Mouse (Mus musculus): ENCODE data around the gene Bmp7.

Bmp7 gene

DNA sequence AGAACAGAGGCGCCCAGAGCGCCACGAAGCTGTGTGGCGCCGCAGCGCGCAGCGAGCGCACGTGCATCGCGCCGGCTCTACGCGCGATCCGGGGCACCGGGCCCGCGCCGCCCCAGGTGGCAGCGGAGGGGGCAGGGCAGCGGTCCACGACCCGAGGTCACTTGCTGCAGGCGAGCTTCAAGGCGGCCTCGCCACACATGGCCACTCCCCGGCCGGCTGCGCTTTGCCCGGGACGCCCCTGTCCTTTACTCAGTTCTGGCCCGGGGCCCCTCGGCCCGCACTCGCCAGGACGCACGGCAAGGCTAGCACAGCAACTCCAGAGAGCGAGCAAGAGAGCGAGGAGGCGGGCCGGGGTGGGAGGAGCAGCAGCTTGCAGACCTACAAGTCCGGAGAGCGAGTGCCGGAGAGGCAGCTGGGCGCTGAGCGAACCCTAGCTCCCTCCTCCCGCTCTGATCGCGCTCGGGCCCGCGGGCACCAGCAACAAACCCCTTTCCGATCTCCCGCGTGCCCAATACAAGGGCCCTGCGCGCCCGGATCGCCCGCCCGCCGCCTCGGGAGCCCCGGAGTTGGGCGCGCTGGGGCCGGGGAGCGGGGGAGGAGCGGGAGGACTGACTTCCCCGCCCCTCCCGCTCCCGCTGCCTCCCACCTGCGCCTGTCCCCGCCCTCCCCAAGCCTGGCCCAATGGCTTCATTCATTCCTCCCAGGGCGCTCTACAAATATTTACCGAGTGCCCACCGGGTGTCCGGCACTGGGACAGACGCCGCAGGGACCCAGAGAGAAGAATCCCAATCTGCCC lies at the start of gene Bmp7:
Gene Bmp7 (minus strand): TSS at position 319 of the 796 bp plus-strand sequence.
- peak; percentile 69 to 76 for DNase-seq (ENCODE audit: low spot score in 2 of 2)

DNA sequence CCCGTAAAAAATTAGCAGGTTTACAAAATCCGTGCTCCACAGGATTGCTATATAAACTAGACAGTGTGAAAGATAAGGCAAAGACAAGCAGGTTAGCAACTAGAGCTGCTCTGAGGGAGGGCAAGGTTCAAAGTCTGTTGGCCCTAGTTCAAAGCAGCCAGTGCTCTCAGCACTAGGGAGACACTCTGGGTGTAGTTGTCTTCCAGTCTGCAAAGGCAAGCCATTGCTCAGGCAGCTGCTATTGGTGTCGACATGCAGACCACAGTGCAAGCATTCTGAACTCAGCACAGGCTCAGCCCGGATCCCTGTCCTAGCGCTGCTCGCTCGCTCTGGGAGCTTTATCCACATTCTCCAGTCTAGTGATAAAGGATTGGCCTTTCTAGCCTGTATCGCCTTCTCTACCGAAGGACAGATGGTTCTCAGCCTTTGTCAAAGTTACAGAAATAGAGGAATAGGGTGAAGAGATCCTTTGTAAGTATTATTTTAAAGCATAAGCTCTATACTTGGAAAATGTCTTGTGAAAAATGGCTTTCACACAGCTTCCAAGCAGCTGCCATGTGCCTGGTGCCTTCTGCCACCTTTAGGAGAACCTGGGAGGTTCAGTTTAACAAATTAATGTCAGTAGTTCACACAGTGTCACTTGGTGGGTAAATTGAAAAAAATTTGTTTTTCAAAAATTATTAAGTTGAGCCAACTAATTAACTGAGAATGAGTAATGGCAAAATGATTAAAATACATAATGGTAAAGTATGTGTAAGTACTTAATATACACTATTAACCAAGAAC lies 42.8 kb upstream of the Bmp7 start:
- DNase-seq (ENCODE audit: low spot score in 2 of 2) = no peak

DNA sequence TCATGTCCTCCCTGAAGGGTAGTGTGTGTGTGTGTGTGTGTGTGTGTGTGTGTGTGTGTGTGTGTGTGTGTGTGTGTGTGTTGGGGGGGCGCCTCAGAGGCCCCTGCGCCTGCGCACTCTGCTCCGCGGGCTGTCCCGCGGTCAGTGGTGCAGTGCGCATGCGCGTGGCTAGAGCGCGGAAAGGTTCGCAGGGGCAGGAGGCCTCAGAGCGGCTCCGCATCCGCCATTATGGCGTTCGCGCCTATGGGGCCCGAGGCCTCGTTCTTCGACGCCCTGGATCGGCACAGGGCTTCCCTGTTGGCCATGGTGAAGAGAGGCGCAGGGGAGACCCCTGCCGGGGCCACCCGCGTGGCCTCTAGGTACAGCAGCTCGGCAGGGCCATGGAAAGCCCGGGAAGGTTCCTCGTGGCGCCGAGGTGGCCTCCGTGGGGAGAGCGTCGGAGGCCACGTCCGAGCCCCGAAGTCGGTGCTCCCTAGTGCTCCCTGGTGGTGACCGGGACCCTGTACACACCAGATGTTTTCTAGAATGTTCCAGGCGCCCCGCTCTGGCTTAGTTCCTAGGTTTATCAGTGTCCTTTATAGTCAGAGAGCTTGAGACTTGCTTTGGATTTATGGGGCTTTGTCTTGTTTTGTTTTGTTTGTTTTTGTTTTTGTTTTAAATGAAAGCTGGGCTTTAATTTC lies 39.7 kb upstream of the Bmp7 start:
- no peak for DNase-seq (ENCODE audit: low spot score in 2 of 2)

DNA sequence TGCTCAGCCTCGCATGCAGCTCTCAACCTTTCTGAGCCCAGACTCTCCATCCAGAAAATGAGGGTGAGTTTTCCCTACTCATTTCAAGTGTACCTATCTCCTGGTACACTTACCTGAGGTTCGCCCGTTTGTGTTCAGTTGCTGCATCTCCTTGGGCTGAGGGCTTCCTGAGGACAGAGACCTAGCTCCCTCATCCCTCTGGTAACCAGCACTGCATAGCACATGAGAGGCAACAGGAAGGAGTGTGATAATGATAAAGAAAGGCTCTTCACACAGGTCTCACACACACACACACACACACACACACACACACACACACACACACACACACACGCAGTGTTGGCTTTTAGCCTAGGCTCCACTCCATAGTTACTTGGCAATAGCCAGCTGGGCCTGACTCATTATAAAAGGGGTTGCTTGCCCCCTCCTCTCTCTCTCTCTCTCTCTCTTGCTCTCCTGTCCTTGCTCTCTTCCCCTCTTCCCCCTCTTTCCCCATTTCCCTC lies 38.1 kb upstream of the Bmp7 start:
- DNase-seq (ENCODE audit: low spot score in 2 of 2) = no peak

DNA sequence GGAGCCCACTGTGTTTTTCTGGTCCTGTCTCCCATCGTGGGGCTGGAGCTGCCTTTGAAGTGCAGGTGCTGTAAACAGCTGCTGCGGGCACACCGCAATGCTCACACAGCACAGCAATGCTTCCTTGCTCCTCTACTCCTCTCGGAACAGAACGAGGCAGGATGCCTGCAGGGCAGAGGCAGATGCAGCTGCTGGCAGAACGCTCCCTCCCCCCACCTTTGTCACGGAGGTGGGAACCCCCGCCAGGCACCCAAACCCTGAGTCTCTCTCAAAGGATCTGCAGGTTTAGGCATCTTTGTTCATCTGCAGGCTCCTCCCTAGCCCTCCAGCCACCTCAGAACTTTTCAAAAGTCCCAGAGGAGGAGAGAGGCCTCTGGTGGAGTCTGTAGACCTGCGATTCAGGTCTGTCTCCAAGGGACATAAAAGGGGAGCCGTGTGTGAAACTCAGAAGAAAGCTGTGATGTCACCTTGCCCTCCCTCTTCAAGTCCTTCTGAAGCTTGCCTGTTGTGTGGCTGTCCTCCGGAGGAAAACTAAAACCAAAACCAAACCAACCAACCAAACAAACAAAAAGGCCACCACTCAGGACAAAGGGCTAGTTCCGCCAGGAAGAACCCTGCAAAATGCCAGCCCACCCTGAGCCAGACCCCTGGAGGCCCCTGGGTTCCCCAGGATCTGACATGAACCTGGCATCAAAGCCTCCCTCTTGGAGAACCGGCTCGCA lies 37.4 kb upstream of the Bmp7 start, which contains the start of gene Spo11:
Gene Spo11 (plus strand): TSS at position 292 of the 722 bp plus-strand sequence.
- DNase-seq (ENCODE audit: low spot score in 2 of 2) = no peak

DNA sequence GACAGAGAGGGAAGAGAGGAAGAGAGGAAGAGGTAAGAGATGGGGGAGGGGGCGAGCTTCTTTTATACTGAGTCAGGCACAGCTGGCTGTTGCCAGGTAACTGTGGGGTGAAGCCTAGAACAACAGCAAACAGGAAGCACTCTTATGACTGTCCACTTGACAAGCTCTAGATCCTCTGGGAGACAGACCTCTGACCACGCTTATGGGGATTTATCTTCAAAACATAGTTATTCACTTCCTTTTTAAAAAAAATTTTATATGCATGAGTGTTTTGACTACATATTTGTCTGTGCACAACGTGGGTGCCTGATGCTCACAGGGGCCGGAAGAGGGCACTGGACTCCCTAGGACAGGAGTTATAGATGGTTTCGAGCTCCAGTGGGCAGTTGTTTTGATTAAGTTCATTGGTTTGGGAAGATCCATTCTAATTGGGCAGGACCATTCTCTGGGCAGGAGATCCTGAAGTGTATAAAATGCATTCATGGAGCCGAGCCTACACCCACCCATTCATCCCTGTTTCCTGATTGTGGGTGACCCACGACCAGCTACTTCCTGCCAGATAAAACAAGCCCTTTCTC lies 36.6 kb upstream of the Bmp7 start:
- DNase-seq (ENCODE audit: low spot score in 2 of 2) = no peak

DNA sequence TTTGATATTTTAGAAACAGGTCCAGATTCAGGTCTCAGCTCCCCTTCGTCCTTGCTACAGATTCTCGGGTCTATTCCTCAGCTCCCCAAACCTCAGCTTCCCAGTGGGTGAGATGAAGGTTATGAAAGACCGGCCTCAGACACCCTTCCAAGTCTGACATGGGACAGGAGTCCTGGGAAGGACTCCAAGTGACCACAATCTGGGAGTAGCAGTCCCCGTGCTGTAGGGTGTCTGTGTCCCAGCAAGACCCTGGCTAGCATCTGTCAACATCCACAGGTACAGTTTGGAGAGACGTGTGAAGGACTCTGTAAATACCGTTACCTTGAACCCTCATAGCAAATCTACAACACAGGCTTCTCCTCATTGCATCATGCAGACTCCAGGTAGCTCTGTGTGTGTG lies 35.0 kb upstream of the Bmp7 start:
- DNase-seq (ENCODE audit: low spot score in 2 of 2) = no peak

DNA sequence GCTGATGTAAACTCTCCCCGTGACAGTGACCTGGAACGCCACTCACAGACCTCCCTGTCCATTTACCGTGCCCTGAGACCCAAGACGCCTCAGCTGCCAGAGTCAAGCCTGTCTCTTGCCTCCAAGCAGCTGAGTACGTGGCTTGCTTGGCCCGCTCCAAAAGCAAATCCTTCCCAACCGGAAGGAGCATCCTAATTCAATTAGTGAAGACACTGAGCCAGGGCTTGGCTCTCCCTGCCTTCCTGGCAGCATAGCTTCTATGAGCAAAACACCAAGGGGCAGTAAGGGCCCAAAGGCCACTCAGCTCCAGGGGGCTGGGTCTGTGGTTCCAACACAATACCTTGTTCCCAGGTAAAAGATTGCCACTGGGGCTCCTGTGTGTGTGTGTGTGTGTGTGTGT lies 34.6 kb upstream of the Bmp7 start:
- DNase-seq (ENCODE audit: low spot score in 2 of 2) = no peak

DNA sequence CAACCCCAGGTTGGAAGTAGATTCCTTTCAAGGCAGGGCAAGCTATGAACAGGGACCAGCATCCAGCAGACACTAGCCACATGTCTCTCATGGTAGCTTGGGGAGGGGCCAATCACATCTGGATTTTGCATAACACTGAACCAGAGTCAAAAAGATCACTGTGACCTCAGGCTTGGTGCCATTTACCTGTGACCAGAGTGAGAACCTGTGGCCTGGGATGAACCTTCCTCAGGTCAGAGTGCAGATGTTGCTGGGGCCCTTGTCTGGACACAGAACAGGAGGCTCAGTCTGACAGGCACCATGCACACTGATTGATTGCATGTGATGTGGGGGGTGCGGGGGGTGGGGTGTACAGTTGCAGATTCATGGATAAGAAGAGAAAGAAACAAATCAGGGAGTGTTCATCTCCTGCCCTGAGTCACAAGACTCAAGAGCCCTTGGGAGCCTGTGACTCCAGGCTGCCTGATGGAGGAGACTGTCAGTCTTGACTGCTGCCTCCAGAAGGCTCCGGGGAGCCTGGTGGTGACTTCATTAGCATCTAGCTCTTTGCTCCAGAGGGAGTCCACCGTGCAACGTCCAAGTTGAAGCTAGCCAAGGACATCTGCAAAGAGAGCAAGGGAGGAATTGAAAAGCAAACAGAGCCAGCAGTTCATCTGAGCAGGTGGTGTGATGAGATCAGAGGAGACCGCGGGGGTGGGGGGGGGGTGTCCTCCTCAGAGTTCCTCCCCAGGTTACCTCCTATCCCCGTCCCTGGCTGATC lies 33.9 kb upstream of the Bmp7 start:
- DNase-seq (ENCODE audit: low spot score in 2 of 2) = no peak

DNA sequence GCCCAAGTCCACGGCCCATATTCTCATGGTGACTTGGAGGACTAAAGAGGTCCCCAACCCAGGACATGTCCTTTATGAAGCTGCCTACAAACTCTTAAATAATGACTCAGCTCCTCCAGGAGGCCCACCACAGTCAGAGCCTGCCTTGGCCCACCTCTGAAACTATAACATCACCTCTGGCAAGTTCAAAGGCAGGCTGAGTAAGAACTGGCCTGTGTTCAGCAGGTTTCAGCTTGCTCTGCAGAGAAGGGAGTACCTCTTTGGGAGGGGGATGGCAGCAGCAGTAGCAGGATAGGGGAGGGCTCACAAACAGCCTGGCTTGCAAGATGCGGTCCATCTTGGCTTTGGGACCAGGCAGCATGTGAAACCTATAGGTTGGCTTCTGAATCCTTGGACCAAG lies 31.7 kb upstream of the Bmp7 start:
- no peak for DNase-seq (ENCODE audit: low spot score in 2 of 2)

DNA sequence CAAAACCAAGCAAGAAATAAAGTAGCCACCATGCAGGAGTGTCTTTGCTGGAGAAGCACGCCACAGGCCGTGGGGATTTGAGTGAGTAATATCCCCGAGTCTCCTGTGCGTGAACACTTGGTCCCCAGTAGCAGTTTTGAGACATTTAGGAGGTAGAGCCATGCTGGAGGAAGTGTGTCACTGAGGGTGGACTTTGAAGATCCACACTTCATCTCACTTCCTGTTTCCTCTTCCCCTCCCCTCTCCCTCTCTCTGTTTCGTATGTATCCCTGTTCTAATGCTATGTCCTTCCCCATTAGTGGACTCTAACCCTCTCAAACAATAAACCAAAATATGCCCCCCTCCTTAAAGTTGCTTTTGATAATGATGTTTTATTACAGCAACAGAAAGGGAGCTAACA lies 26.4 kb upstream of the Bmp7 start:
- DNase-seq (ENCODE audit: low spot score in 2 of 2) = no peak

DNA sequence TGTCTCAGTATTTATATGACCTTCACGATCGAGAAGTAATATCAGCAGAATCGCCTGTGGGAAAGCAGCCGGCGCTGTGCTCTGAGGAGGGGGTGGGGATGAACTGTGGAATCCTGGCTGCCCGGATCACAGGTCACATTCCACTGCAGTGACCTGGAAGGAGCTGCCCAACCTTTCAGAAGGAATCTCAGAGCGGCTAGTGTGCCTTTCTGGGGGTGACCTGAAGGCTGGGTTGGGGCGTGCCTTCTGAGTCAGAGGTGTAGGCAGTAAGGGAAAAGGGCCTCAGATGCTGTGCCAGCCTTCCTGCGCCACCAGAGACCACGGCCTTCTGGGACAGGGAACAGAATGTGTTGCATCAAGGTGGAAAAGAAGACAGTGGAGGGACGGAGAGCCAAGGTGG lies 25.1 kb upstream of the Bmp7 start:
- DNase-seq (ENCODE audit: low spot score in 2 of 2) = no peak

DNA sequence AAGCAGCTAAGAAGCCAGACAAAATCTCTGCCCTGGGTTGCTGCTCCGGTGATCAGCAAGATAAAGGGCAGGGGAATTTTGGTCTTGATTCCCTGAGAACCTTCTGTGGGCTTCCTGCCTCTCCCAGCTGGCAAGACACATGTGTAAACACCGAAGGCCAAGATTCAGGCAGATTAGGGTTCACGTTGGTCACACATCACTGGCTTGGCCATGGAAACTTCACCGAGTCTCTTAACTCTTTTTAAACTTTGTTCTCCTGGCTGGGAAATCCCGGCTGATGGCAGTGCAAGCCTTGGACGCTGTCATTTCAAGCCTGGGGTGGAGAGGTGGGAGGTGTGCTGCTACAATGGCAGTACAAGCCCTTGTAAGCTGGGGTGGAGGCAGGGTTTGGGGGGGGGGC lies 21.1 kb upstream of the Bmp7 start:
- DNase-seq (ENCODE audit: low spot score in 2 of 2) = no peak

DNA sequence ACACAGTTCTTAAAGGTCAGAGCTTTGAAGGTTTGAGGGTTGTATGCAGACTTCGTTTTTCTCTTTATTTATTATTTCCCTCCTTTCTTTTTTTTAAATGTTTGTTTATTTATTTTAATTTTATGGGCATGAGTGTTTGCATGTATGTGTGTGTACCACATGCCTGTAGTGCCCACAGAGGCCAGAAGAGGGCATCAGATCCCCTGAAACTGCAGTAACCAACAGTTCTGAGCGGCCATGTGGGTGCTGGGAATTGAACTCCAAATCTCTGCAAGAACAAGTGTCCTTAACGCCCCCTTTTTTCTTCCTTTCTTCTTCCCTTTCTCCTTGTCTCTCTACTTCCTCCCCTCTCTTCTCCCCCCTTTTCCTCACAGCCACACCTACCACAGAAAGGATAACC lies 20.2 kb upstream of the Bmp7 start:
- DNase-seq (ENCODE audit: low spot score in 2 of 2) = no peak

DNA sequence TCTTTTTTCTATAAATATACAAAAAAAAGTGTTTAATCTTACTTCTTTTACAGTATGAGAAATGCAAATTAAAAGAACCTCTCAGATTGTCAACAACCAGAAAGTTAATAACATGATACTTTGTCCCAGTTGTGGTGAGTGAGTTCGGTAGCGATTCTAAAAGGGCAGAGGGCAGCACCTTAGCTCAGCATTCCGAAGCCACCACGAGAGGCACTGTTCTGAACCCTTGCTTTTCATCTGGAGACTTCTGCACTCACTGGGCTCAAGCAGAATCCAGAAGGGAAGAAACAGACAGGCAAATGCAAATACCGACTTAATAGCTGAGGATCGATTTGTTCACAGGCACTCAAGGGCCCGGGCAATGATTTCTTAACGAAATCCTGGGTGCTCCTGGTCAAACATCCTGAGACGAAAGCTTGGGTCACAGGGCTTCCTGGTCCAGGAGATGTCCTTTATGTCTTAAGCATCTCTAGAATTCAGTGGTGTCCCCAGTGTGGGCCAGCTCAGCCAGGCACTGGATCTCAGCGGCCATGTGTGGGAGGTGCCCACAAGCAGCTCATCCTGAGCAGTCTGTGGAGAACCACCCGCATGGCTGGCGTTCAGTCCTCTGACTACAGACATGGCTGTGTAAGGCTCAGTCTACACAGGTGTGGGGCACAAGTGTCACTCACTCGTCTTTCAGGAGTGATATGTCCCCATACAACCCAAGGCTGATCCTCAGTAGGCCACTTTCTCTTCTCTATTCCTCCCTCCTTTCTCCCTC lies 19.1 kb upstream of the Bmp7 start:
- no peak for DNase-seq (ENCODE audit: low spot score in 2 of 2)

DNA sequence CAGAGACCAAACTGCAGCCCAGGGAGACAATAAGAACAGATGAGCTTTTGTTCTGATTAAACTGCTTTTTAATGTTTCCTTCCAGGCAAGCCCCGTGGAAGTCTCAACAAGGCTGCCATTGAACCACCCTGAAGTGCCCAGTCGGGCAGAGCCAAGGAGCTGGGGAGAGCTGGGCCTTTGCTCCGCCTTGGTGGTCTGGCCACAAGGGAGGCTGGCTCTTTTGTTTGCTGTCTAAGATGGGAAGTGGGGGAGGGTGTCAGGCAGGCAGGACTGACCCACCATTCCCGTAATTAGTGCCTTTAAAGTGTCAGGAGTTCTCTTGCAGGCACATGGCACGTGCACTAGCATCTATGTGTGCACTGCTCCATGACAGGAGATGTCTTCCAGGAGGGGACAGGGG lies 18.5 kb upstream of the Bmp7 start:
- DNase-seq (ENCODE audit: low spot score in 2 of 2) = no peak

DNA sequence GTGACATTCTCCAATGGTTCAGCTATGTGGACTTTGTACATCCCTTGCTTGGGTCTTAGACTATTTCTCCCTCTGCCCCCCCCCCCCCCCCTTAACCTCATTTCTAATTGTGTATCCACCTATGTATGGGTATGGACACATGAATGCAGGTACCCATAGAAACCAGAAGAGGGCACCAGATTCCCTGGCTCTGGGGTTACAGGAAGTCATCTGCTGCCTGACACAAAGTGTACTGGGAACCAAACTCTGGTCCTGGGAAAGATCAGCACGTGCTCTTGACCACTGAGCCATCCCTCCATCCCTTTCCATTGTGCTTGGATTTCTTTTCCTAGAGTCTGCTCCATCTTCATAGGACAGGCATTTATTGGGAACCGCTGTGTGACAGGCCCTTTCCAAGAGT lies 11.9 kb upstream of the Bmp7 start:
- no peak for DNase-seq (ENCODE audit: low spot score in 2 of 2)

DNA sequence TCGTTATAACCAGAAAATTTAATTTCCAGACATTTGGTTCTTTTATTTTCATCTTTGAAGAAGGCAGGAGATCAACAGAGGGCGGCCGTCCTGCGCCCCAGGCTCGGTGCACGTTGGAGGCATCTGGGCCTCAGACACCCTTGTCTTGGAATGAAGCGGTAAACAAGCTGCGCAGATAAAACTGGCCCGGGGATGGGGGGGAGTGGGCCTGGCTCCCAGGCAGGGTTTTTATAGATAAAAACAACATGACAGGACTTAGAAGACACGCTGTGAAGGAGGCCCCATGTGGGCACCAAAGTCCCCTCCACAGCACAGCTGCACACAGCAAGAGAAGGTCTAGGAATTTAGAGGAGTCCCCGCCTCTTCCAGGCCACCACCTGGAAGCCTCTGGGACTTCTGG lies 10.6 kb upstream of the Bmp7 start:
- DNase-seq (ENCODE audit: low spot score in 2 of 2) = no peak

DNA sequence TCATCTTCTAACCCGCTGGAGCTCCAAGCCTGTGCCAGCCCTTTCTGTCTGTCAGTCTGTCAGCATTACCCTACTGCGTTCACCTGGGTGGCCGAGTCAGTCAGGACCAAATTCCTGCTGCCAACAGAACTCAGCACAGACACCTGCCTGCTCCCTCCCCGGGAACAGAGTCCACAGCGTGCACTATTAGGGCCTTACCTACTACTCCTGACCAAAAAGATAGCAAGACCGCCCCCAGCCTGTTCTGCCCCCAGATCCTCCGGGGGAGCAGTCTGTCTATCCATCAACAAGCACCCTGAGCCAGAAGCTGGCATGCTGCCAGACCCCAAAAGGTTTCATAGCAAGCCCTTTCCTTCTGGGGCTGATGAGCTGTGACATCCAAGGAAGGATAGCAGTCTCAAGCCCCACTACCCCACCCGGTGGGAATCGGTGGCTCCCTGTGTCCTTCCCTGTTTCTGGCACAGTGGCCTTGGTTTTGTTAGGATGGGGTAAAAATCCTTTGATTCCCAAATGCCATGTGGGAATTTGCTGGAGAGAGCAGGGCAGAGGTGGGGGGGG lies 10.1 kb upstream of the Bmp7 start:
- no peak for DNase-seq (ENCODE audit: low spot score in 2 of 2)

DNA sequence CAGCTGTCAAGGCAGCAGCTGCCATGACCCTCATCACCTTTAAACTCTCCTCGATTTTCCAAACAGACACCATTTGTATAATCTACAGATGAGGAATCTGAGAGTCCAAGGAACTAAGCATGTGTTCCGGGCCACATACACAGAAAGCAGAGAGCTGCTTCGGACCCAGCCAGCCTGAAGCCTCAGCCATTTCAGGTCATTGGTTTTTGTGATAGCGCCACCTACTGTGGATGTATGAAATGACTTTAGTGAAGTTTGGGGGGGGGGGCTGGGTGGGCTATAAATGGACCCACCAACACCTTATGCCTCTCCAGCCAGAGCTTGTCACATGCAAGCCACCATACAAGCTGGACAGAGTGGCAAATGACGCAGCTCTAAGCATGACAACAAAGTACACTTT lies 8.9 kb upstream of the Bmp7 start:
- no peak for DNase-seq (ENCODE audit: low spot score in 2 of 2)
